Mouse (Mus musculus) gastrocnemius, postnatal 25 days (tissue): Measurements from ENCODE around the gene Gm4907. TPM values are rescaled to one million over a fixed set of nuclear protein-coding genes. Genes with fewer than 3 reads are reported as not detected.
"Not testable (repeated sequence)": the region's sequence is repeated elsewhere in the genome, so short reads cannot be mapped to it uniquely, and the experiment has no call there.

Experiments used
- DNase-seq: peaks from one replicate; pipeline ENCODE4 v3.0.0; 2022
- long read RNA-seq, 2 experiments: library from polyadenylated mRNA; stranded (forward); transcript quantifications; one replicate each; pipeline ENCODE4 v2.0.0; 2021
- total RNA-seq, 2 experiments: library from RNA; stranded (reverse); gene quantifications; 1 replicate in 1 of 2; 2 replicates in 1 of 2; pipeline ENCODE4 v1.2.3; 2021

Gene Gm4907
- not detected for total RNA-seq
- long read RNA-seq, experiment 1: 0 reads
- long read RNA-seq, experiment 2: 0 reads

GRCm38 (mm10) chrX:23882253-23882652 is at the start of gene Gm4907:
Gm4907 (plus strand) TSS chrX:23882553.
- not testable (repeated sequence) for DNase-seq

- not testable (repeated sequence) for DNase-seq
These were observed 48.6 kb upstream of the Gm4907 start for GRCm38 (mm10) chrX:23833784-23834183.

GRCm38 (mm10) chrX:23840921-23841320 is 41.4 kb upstream of the Gm4907 start:
- DNase-seq: no peak

- DNase-seq: no peak
These were observed 71.8 kb downstream of the Gm4907 start for GRCm38 (mm10) chrX:23954161-23954560.

Other genes with a start within 250 kb of the Gm4907 start
- gene Wdr44, start 189.5 kb upstream of the Gm4907 start, total RNA-seq: 10 to 100 TPM; 10.5 to 13.2 TPM
- gene Gm4985, start 76.4 kb downstream of the Gm4907 start, total RNA-seq: not detected